Mouse (Mus musculus): ENCODE measurements around the gene Pik3r1. TPM values are rescaled to one million over a fixed set of nuclear protein-coding genes. Genes with fewer than 3 reads are reported as not detected.
A peak's percentile ranks its signal among the peaks of the same experiment; 100 is the strongest.

Pik3r1 gene
- total RNA-seq (2021): 109 and 110 TPM in 2 replicates
- long read RNA-seq, experiment 1, full-length matches to known transcripts: 8 of 18 reads
- long read RNA-seq, experiment 1, partial matches to known transcripts: 3 of 18 reads
- long read RNA-seq, experiment 1, other reads (novel, unspliced or antisense): 7 of 18 reads
- long read RNA-seq, experiment 2, full-length matches to known transcripts: 7 of 20 reads
- long read RNA-seq, experiment 2, partial matches to known transcripts: 3 of 20 reads
- long read RNA-seq, experiment 2, other reads (novel, unspliced or antisense): 10 of 20 reads

GRCm38 (mm10) chr13:101767809-101768629 lies at the start of gene Pik3r1:
Gene Pik3r1, minus strand, starts transcription at chr13:101768217.
- peak; percentile 99 for DNase-seq

GRCm38 (mm10) chr13:101813267-101813900 lies 45.4 kb upstream of the Pik3r1 start:
- DNase-seq: no peak

DNA sequence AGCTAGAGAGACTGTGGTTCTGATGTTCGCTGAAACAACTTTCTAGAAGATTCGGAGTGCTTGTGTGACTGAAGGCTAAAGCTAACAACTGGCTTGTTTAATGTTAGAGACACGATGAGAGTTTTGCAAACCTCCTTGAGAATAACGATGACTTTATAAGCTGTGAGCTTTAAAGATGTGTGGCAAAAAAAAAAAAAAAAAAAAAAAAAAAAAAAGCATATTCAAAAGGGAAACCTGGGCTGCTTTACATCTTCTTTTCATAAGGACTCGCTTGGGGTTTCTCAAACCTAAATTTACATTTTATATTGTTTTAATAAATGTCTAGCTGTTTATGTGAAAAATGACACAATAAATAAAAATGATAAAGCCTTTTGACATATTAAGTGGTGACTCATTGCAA lies 44.3 kb upstream of the Pik3r1 start:
- no peak for DNase-seq

- DNase-seq: peak; percentile 56
Measured at GRCm38 (mm10) chr13:101811882-101812281, 43.9 kb upstream of the Pik3r1 start.

GRCm38 (mm10) chr13:101810667-101811066 lies 42.6 kb upstream of the Pik3r1 start:
- DNase-seq: peak; percentile 65

DNA sequence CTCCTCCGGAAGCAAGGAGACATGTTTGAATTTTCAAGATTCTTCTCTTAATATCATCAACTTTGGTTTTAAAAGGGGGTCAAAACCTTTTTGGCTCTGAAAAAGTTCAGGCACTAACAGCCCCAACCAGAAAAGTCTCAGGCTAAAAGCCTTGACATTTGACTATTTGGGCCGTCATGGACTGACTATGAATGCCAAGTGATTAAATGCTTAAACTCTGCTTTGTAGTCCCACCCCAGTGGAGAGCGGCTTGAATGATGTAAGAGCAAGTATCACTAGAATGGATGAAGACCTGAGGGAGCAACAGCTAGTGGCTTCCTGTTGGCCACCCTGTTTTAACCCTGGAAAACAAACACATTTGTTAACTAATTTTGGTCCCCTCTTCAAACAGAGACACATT lies 41.8 kb upstream of the Pik3r1 start:
- peak; percentile 21 for DNase-seq

GRCm38 (mm10) chr13:101805559-101806091 lies 37.6 kb upstream of the Pik3r1 start:
- DNase-seq: no peak

- peak; percentile 75 for DNase-seq
Measured at GRCm38 (mm10) chr13:101801372-101802186, 33.6 kb upstream of the Pik3r1 start.

DNA sequence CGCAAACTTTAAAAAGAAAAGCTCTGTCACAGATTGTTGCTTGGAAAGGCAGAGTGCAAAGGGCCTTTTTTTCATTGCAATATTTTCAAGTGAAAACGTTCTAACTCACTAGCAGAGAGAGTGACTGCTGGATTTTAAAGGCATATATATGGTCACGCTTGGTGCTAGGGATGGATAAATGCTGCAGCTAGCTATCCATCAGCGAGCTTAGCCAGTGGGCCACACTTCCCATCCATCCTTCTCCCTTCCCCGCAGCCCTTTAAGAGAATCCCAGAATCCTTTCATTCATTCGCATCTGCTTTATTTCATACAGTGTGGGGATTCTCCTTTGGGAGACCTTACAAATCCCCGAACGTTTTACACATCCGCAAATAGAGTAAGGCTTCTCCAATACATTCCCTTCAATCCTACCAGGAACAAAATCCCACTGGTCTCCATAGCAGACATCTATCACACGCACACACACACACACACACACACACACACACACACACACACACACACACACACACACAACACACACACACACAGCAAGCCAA lies 32.9 kb upstream of the Pik3r1 start:
- no peak for DNase-seq

DNA sequence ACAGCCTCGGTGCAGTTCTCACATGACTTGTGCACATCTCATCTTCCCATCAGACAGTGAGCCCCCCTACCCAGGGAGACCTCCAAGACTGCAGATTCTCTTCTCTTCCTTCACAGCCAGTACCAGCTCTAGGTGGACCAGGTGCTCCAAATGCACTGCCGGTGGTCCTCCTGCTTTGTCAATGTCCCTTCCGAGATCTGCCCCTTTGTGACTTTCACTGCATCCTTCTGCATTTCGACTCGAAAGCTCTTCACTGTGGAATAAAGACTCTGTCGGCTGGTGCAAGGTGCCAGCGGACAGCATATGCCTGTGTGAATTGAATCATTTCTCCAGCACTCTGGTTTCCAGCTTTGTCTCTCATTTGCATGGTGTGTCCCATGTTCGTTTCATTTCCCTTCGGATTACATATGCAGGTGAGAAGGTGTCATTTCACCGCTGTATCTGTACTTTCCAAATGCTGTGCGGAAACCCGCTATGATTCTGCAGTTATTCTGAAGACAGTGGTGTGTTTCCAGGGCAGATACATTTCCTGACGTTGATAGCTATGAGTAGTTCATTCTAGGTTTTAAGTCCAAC lies 32.1 kb upstream of the Pik3r1 start:
- DNase-seq: no peak

- no peak for DNase-seq
Measured at GRCm38 (mm10) chr13:101799318-101799717, 31.3 kb upstream of the Pik3r1 start.

DNA sequence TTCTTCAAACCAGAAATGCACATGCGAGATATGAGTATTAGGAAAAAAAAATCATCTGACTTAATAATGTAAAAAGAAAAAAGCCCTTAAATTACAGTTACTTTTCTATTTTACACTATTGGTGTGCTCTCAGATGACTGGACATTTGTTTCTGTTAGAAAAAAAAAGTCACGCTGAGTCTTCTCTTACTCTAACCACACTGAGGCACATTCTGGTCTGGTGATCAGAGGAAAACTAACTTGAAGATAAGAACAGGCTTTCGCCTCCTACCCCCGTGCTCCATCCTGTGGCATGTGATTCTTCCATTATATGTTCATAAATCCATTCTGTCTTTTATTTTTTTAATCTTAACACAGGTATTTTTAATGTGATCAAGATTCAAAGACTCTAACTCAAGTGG lies 30.5 kb upstream of the Pik3r1 start:
- no peak for DNase-seq

- no peak for DNase-seq
Measured at GRCm38 (mm10) chr13:101796983-101797382, 29.0 kb upstream of the Pik3r1 start.

GRCm38 (mm10) chr13:101785705-101786104 lies 17.7 kb upstream of the Pik3r1 start:
- no peak for DNase-seq

- no peak for DNase-seq
Measured at GRCm38 (mm10) chr13:101784651-101785289, 16.8 kb upstream of the Pik3r1 start.

- DNase-seq: no peak
Measured at GRCm38 (mm10) chr13:101779011-101779410, 11.0 kb upstream of the Pik3r1 start.

DNA sequence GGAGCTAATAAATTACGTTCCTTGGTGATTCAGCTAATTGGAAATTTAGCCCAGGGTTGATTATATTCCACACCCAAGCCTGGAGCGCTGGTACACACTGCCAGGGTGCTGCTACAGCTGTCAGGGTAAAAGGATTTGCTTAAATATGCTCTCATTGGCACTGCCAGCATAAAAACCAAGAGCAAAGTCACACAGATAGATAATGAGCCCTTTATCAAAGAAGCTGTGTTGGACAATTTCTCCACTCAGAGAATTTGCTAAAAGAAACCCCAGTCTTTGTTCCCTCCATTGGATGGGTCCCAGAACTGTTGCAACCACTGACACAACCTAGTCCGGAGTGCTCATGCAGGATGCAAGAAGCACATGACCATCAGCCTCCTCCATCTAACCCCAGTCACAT lies 9.8 kb upstream of the Pik3r1 start:
- DNase-seq: no peak

- DNase-seq: no peak
Measured at GRCm38 (mm10) chr13:101771071-101771470, 3.1 kb upstream of the Pik3r1 start.

- no peak for DNase-seq
Measured at GRCm38 (mm10) chr13:101769955-101770354, 1.9 kb upstream of the Pik3r1 start.

DNA sequence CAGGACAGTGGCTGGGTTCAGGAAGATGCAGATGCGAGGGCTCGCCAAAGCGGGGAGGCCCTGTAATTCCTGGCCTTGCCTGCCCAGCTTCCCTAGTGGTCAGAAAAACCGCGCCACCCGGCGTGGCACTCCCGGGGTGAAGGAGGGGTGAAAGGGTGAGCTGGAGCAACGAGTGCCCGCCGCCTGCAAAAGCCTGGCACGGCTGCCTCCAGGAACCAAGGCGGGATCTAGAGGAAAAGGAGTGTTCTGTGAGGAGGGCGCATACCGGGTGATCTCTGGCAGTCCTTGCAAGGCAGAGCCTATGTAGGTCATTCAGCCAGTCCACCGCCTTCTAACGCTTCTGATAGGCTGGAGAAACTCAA lies 594 bp upstream of the Pik3r1 start:
- DNase-seq: peak; percentile 94
